Mouse (Mus musculus) forebrain, embryonic 15.5 days (tissue): ENCODE results near the gene Megf11. TPM values are rescaled to one million over a fixed set of nuclear protein-coding genes. Genes with fewer than 3 reads are reported as not detected.

Experiments
- ATAC-seq: fragments of 200-750 bp; cut with Nextera tagmentation; replicated peaks from 2 replicates; pipeline ENCODE4 v1.8.0; 2017; ENCODE audit warnings: mild to moderate bottlenecking, moderate TSS enrichment, moderate library complexity
- H3K27ac ChIP-seq: fragments of 300-500 bp; sonication (generic); replicated peaks from 2 replicates; pipeline ENCODE4 v1.5.1; 2015; ENCODE audit warnings: mild to moderate bottlenecking, inconsistent platforms
- H3K27me3 ChIP-seq: fragments of 300-500 bp; sonication (generic); 2 replicates; pipeline ENCODE4 v1.6.1; 2015; ENCODE audit warnings: inconsistent platforms
- H3K36me3 ChIP-seq: fragments of 300-500 bp; sonication (generic); 2 replicates; pipeline ENCODE4 v1.6.1; 2015; ENCODE audit warnings: mild to moderate bottlenecking, inconsistent platforms
- H3K4me1 ChIP-seq: fragments of 300-500 bp; sonication (generic); 2 replicates; pipeline ENCODE4 v1.6.1; 2015; ENCODE audit warnings: inconsistent platforms
- H3K4me2 ChIP-seq: fragments of 300-500 bp; sonication (generic); replicated peaks from 2 replicates; pipeline ENCODE4 v1.6.1; 2015; ENCODE audit warnings: mild to moderate bottlenecking, inconsistent platforms
- H3K4me3 ChIP-seq: fragments of 300-500 bp; sonication (generic); 2 replicates; pipeline ENCODE4 v1.5.1; 2015; ENCODE audit warnings: mild to moderate bottlenecking, inconsistent platforms
- H3K9ac ChIP-seq: fragments of 300-500 bp; sonication (generic); replicated peaks from 2 replicates; pipeline ENCODE4 v1.6.1; 2015; ENCODE audit warnings: mild to moderate bottlenecking, inconsistent platforms
- H3K9me3 ChIP-seq: fragments of 300-500 bp; sonication (generic); 2 replicates; pipeline ENCODE4 v1.6.1; 2016; ENCODE audit warnings: inconsistent platforms
- WGBS: fragments of 180-500 bp; shearing (Covaris S2); methylation state at CpG from one replicate; pipeline ENCODE4 v1.1.7; 2015; ENCODE audit warnings: mixed read lengths; 5-methylcytosine and 5-hydroxymethylcytosine counted together
- polyA plus RNA-seq: library from polyadenylated mRNA; unstranded; fragments of >200 nt; fragmentation: Nextera tagmentation; extraction: Ambion mirVana; gene quantifications from 2 replicates; pipeline ENCODE4 v1.2.1, GENCODE M21; 2015

The Megf11 gene
- 8.8 and 9.0 TPM in 2 replicates for polyA plus RNA-seq

DNA sequence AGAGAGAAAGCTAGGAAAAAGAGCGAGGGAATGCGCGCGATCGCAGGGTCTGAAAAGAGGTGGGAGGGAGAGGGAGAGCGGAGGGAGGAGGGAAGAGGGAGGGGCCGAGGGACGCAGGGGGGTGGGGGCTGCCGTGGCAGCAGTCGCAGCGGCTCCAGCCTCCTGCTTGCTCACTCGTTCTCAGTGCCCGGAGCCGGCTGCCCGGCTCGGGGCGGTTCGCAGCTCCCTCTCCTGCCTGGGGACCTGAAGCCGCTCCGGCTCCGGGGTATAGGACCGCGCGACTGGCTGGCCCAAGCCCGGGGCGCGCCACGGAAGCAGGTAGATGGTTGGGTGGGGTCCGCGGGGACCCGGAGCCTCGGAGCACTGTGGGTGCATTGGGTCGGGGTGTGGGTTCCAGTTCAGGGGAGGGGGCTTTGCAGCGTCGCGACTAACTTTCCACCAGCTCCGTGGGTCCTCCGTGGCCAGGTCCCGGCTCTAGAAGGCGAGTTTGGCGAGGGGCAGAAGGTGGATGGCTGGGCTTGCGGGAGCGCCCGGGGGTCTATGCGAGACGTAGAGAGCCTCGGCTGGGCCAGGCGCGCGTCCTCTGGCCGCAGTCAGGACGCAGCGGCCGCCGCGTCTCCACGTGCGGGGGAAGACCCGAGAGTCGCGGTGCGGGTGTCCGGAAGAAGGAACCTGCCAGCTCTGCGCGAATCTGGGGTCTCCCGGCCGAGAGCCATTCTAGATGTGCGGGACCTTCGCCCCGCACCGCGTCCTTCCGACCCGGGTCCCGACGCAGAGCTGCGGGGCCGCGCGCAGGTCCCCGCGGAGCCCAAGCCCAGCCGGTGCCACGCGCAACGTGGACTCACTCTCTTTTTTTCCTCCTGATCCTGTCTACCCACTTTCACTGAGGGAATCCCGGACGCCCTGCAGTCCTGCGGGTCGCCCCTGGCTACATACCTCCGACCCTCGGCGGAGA lies at the start of gene Megf11:
Gene Megf11, plus strand, starts transcription at position 116 of the 955 bp plus-strand sequence.
- ATAC-seq = peak; percentile 83
- under 1% methylated on average over 93 of the region's 93 CpGs for WGBS
- Histone ChIP-seq H3K4me3 (peak within 1 kb of the TSS; percentile 59), H3K9ac (peak within 1 kb of the TSS; percentile 63), H3K9me3 (no peaks in the 10 kb centered on the region), H3K4me1 (peaks cover 34% of the 10 kb centered on the region), H3K4me2 (peak within 1 kb of the TSS; percentile 100), H3K27me3 (peaks cover 31% of the 10 kb centered on the region; the same call in 1 of the 2 replicates), H3K27ac (no peak within 1 kb of the TSS), H3K36me3 (no peaks in the 10 kb centered on the region)

- Histone ChIP-seq H3K4me1 (peaks cover 13% of the 10 kb centered on the region), H3K4me3 (no peak overlapping the region), H3K27ac (no peak overlapping the region), H3K9me3 (no peaks in the 10 kb centered on the region), H3K27me3 (no peaks in the 10 kb centered on the region), H3K36me3 (peaks cover 6% of the 10 kb centered on the region; the same call in 1 of the 2 replicates), H3K4me2 (no peak overlapping the region), H3K9ac (no peak overlapping the region)
- ATAC-seq = no peak
- 84% methylated on average over 6 of the region's 6 CpGs for WGBS
Observed at GRCm38 (mm10) chr9:64335825-64336224, 49.6 kb upstream of the Megf11 start.

GRCm38 (mm10) chr9:64339361-64339760 lies 46.1 kb upstream of the Megf11 start:
- Histone ChIP-seq H3K36me3 (peaks cover 6% of the 10 kb centered on the region; the same call in 1 of the 2 replicates), H3K9me3 (no peaks in the 10 kb centered on the region), H3K4me3 (peak overlapping the region; percentile 61), H3K27me3 (no peaks in the 10 kb centered on the region), H3K9ac (no peak overlapping the region), H3K27ac (0 out of 2 replicates have a peak overlapping the region, but pooled peaks have one; percentile 99), H3K4me1 (peaks cover 21% of the 10 kb centered on the region), H3K4me2 (peak overlapping the region; percentile 77; the same call in 1 of the 2 replicates)
- no peak for ATAC-seq
- WGBS = 27% methylated on average over 8 of the region's 8 CpGs

GRCm38 (mm10) chr9:64340351-64341253 lies 44.8 kb upstream of the Megf11 start:
- H3K27ac ChIP-seq = peak overlapping the region; percentile 99
- under 1% methylated on average over 84 of the region's 85 CpGs for WGBS
- H3K4me3 ChIP-seq = peak overlapping the region; percentile 61
- ATAC-seq = peak; percentile 90
- no peaks in the 10 kb centered on the region for H3K9me3 ChIP-seq
- H3K36me3 ChIP-seq = peaks cover 6% of the 10 kb centered on the region; the same call in 1 of the 2 replicates
- peaks cover 21% of the 10 kb centered on the region for H3K4me1 ChIP-seq
- peak overlapping the region; percentile 77 for H3K4me2 ChIP-seq
- peak overlapping the region; percentile 98 for H3K9ac ChIP-seq
- no peaks in the 10 kb centered on the region for H3K27me3 ChIP-seq

GRCm38 (mm10) chr9:64341254-64341566 lies 44.2 kb upstream of the Megf11 start, which contains the start of gene Dis3l:
Gene Dis3l, minus strand, starts transcription at chr9:64341288.
- 11% methylated on average over 16 of the region's 16 CpGs for WGBS
- H3K27me3 ChIP-seq = no peaks in the 10 kb centered on the region
- peaks cover 21% of the 10 kb centered on the region for H3K4me1 ChIP-seq
- peak within 1 kb of the TSS; percentile 99 for H3K27ac ChIP-seq
- H3K4me2 ChIP-seq = peak within 1 kb of the TSS; percentile 77
- H3K9ac ChIP-seq = peak within 1 kb of the TSS; percentile 98
- H3K9me3 ChIP-seq = no peaks in the 10 kb centered on the region
- H3K4me3 ChIP-seq = peak within 1 kb of the TSS; percentile 61
- 0 out of 2 replicates have a peak, but pooled peaks cover 6% of the 10 kb centered on the region for H3K36me3 ChIP-seq
- no peak; the same call in 1 of the 2 replicates for ATAC-seq

GRCm38 (mm10) chr9:64341671-64342070 lies 43.8 kb upstream of the Megf11 start:
- WGBS = 88% methylated on average over 8 of the region's 8 CpGs
- H3K4me1 ChIP-seq = peaks cover 21% of the 10 kb centered on the region
- H3K4me2 ChIP-seq = peak overlapping the region; percentile 77
- peak overlapping the region; percentile 99 for H3K27ac ChIP-seq
- H3K4me3 ChIP-seq = peak overlapping the region; percentile 61
- peak overlapping the region; percentile 98; the same call in 1 of the 2 replicates for H3K9ac ChIP-seq
- H3K36me3 ChIP-seq = 0 out of 2 replicates have a peak, but pooled peaks cover 2% of the 10 kb centered on the region
- no peaks in the 10 kb centered on the region for H3K9me3 ChIP-seq
- H3K27me3 ChIP-seq = no peaks in the 10 kb centered on the region
- ATAC-seq = no peak

GRCm38 (mm10) chr9:64343656-64344055 lies 41.8 kb upstream of the Megf11 start:
- Histone ChIP-seq H3K27ac (no peak overlapping the region), H3K4me3 (no peak overlapping the region), H3K4me2 (no peak overlapping the region), H3K9ac (no peak overlapping the region), H3K4me1 (peaks cover 21% of the 10 kb centered on the region), H3K9me3 (no peaks in the 10 kb centered on the region), H3K27me3 (no peaks in the 10 kb centered on the region), H3K36me3 (no peaks in the 10 kb centered on the region)
- WGBS = 94% methylated on average over 2 of the region's 2 CpGs
- no peak for ATAC-seq

DNA sequence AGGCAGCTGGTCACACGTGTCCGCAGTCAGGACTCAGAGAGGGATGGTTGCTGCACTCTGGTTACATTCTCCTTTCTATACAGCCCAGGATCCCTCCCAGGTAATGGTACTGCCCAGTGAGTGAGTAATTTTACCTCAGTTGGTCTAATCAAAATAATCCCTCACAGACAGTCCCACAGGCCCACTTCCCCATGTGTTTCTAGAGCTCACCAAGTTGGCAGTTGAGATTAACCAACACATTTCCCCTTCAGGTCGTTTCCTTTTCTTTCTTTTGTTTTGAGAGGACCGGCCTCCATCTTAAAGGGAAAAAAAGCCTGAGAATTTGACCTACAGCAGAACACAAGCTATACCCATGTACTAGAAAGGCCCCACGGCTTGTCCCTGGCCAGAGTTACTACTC lies 39.5 kb upstream of the Megf11 start:
- Histone ChIP-seq H3K4me3 (no peak overlapping the region), H3K9me3 (no peaks in the 10 kb centered on the region), H3K4me2 (no peak overlapping the region), H3K36me3 (no peaks in the 10 kb centered on the region), H3K27ac (no peak overlapping the region), H3K9ac (no peak overlapping the region), H3K4me1 (peaks cover 8% of the 10 kb centered on the region; the same call in 1 of the 2 replicates), H3K27me3 (no peaks in the 10 kb centered on the region)
- ATAC-seq = no peak
- 60% methylated on average over 5 of the region's 5 CpGs for WGBS

DNA sequence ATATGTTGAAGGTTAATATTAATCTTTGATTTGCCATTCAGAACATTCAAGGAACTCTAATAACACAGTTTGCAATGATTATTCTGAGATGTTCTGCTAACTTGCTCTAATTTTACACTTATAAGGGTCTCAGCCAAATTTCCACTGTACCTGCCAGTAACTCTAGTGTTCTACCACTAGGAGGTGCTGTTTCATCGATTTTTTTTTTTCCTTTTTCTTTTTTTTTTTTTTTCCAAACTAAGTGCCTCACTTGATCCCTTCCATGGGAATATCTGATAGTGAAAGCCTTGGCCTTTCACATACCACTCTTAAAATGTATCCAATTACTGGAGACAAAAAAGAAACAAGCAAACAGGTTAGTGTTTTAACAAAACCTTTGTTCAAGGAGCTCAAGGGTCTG lies 38.0 kb upstream of the Megf11 start:
- ATAC-seq = no peak
- Histone ChIP-seq H3K27ac (no peak overlapping the region), H3K4me2 (no peak overlapping the region), H3K4me3 (no peak overlapping the region), H3K27me3 (no peaks in the 10 kb centered on the region), H3K9me3 (no peaks in the 10 kb centered on the region), H3K36me3 (no peaks in the 10 kb centered on the region), H3K4me1 (no peaks in the 10 kb centered on the region), H3K9ac (no peak overlapping the region)
- 0% methylated on average over 1 of the region's 1 CpGs for WGBS

GRCm38 (mm10) chr9:64349490-64349889 lies 35.9 kb upstream of the Megf11 start:
- WGBS = 49% methylated on average over 5 of the region's 5 CpGs
- H3K27me3 ChIP-seq = no peaks in the 10 kb centered on the region
- H3K4me1 ChIP-seq = no peaks in the 10 kb centered on the region
- no peak overlapping the region for H3K9ac ChIP-seq
- no peaks in the 10 kb centered on the region for H3K9me3 ChIP-seq
- no peak for ATAC-seq
- H3K36me3 ChIP-seq = no peaks in the 10 kb centered on the region
- no peak overlapping the region for H3K4me3 ChIP-seq
- H3K4me2 ChIP-seq = no peak overlapping the region
- no peak overlapping the region for H3K27ac ChIP-seq

DNA sequence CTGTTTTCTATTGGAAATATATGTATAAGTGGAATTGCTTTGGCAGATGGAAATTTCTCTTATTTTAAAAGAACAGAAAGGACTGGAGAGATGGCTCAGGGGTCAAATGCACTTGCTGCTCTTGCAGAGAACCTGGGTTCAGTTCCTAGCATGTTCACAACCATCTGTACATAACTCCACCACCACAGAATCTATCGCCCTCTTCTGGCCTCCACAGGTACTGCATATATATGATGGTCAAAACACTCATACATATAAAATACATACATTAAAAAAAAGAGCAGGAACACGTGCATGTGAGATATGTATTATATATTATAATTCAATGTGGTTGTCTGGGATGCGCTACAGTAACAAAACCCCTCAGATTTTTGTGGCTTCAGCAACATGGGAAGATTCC lies 34.2 kb upstream of the Megf11 start:
- H3K4me1 ChIP-seq = no peaks in the 10 kb centered on the region
- ATAC-seq = no peak
- WGBS = 45% methylated on average over 3 of the region's 3 CpGs

More for the DNA sequence above, 34.2 kb upstream of the Megf11 start:
- Histone ChIP-seq H3K9ac (no peak overlapping the region), H3K27ac (no peak overlapping the region), H3K4me3 (no peak overlapping the region), H3K27me3 (no peaks in the 10 kb centered on the region), H3K4me2 (no peak overlapping the region), H3K9me3 (no peaks in the 10 kb centered on the region), H3K36me3 (no peaks in the 10 kb centered on the region)
